Mouse (Mus musculus) splenic B cell, adult 2 months (primary cell): Measurements from ENCODE around the gene Atp8a2.

Source experiments
- DNase-seq: peaks from one replicate; pipeline ENCODE4 v3.0.0-alpha.2; 2011; ENCODE audit warnings: low read depth, low spot score
- H3K27me3 ChIP-seq: 2 replicates; pipeline ENCODE4 v1.6.1; 2012; ENCODE audit warnings: mild to moderate bottlenecking, low read length, moderate library complexity, mixed read lengths; ENCODE audit not compliant: control insufficient read depth, poor library complexity, insufficient read depth, severe bottlenecking
- H3K36me3 ChIP-seq: 2 replicates; pipeline ENCODE4 v1.6.1; 2012; ENCODE audit warnings: mild to moderate bottlenecking, low read length, moderate library complexity, mixed read lengths; ENCODE audit not compliant: control insufficient read depth, poor library complexity, insufficient read depth, severe bottlenecking

The Atp8a2 gene

GRCm38 (mm10) chr14:59888046-59888445, 308.9 kb downstream of the Atp8a2 start:
- no peak for DNase-seq
- H3K36me3 ChIP-seq: no peaks in the 10 kb centered on the region
- no peaks in the 10 kb centered on the region; the same call in 1 of the 2 replicates for H3K27me3 ChIP-seq

- no peak for DNase-seq
- no peaks in the 10 kb centered on the region; the same call in 1 of the 2 replicates for H3K27me3 ChIP-seq
Observed at GRCm38 (mm10) chr14:59887061-59887861, 309.7 kb downstream of the Atp8a2 start.

GRCm38 (mm10) chr14:59883517-59884069, 313.4 kb downstream of the Atp8a2 start:
- no peaks in the 10 kb centered on the region for H3K36me3 ChIP-seq
- no peak for DNase-seq
- H3K27me3 ChIP-seq: no peaks in the 10 kb centered on the region

More at GRCm38 (mm10) chr14:59887061-59887861, 309.7 kb downstream of the Atp8a2 start:
- no peaks in the 10 kb centered on the region for H3K36me3 ChIP-seq

- no peak for DNase-seq
- Histone ChIP-seq H3K27me3 (no peaks in the 10 kb centered on the region), H3K36me3 (no peaks in the 10 kb centered on the region)
Observed at GRCm38 (mm10) chr14:59880829-59881228, 316.1 kb downstream of the Atp8a2 start.

DNA sequence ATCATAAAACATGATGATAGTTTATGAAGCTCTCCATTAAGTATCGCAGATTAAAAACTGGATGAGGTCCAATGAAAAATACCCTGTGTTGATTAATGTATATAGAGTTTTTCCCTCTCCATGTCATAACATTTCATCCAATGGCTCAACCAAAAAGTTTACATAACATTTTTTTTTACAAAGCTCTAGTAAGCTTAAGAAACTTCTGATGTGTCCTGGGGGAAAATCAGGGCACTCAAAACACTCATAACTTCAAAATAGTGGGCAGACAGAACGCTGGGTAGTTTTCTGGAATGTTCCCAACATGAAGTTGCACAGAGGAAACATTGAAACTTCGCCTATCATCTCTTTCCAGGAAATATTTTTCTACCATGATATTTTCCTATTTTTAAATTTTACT, 318.7 kb downstream of the Atp8a2 start:
- no peaks in the 10 kb centered on the region for H3K36me3 ChIP-seq
- no peaks in the 10 kb centered on the region for H3K27me3 ChIP-seq
- no peak for DNase-seq

- peak; percentile 1 for DNase-seq
- H3K27me3 ChIP-seq: no peaks in the 10 kb centered on the region
- no peaks in the 10 kb centered on the region for H3K36me3 ChIP-seq
Observed at GRCm38 (mm10) chr14:59876525-59876924, 320.5 kb downstream of the Atp8a2 start.

DNA sequence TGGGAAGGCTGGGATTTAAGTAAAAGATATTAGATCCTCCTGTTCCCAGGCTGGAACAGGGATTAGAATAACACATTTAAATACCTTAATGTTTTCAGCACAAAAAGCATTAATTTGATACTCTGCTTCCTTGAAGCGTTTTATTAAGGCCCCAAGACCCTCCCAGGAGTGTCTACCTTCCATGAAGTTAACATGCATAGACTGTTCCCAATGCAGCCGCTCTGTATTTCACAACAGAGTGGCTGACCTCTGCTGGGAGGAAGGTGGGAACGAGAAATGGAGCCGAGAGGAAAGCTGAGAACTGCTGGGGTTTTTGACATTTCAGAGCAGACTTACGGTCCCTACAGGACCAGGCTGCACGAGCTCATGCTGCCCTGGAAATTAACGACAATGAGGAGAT, 328.6 kb downstream of the Atp8a2 start:
- DNase-seq: no peak
- no peaks in the 10 kb centered on the region for H3K36me3 ChIP-seq
- H3K27me3 ChIP-seq: no peaks in the 10 kb centered on the region

DNA sequence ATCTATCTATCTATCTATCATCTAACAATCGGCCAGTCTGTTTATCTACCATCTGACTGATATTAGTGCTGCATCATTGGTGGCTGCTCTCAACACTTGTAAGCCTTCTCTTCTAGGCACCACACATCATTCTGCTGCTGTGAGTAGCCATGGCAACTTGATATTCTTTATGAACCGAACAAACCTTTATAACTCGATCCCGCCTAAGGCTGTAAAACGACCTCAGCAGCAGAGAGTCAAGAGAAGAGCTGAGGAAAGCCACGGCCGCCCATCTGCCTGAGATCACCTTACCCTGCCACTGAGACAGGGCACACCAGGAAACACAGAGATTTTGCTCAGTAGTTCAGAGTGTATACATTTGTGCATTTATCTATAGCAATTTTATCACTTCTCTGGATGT, 329.2 kb downstream of the Atp8a2 start:
- Histone ChIP-seq H3K36me3 (no peaks in the 10 kb centered on the region), H3K27me3 (no peaks in the 10 kb centered on the region)
- DNase-seq: no peak

DNA sequence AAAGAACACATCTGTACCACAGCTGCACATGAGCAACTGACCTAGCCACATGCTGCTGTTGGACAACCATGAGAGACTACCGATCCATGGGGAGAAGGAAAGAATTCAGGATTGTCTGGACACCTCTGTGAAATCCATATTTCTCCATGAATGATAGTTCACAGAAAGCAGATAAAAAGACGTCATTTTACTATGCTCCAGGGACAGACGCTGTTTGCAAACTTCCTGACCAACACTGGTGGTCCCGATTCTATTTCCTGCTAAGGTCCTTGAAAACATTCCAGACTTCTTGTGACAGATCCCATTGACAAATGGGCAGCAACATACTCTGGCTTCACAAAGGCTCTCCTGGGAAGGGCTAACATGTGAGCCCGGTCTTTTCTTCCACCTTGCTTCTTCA, 331.0 kb downstream of the Atp8a2 start:
- Histone ChIP-seq H3K27me3 (no peaks in the 10 kb centered on the region), H3K36me3 (no peaks in the 10 kb centered on the region)
- DNase-seq: no peak

DNA sequence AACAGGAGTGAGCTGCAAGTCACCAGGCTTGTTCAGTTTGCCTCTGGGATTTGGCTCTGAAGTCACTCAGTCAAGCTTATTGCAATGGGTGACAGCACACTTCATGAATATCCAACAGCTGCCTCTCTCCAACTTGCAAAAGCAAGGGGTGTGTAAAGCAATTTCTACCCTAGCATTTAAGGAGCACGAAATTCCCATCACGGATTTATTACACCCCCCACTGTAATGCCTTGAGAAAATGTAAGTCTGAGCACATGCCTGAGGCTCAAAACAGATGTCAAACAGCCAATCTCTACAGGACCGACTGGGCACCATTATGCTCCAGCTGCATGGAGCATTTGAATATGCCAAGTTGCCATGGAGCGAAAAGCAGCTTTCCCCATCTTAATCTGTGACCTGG, 334.6 kb downstream of the Atp8a2 start:
- H3K36me3 ChIP-seq: no peaks in the 10 kb centered on the region
- H3K27me3 ChIP-seq: no peaks in the 10 kb centered on the region
- DNase-seq: no peak

GRCm38 (mm10) chr14:59859830-59860229, 337.1 kb downstream of the Atp8a2 start:
- Histone ChIP-seq H3K27me3 (no peaks in the 10 kb centered on the region), H3K36me3 (no peaks in the 10 kb centered on the region)
- DNase-seq: no peak

DNA sequence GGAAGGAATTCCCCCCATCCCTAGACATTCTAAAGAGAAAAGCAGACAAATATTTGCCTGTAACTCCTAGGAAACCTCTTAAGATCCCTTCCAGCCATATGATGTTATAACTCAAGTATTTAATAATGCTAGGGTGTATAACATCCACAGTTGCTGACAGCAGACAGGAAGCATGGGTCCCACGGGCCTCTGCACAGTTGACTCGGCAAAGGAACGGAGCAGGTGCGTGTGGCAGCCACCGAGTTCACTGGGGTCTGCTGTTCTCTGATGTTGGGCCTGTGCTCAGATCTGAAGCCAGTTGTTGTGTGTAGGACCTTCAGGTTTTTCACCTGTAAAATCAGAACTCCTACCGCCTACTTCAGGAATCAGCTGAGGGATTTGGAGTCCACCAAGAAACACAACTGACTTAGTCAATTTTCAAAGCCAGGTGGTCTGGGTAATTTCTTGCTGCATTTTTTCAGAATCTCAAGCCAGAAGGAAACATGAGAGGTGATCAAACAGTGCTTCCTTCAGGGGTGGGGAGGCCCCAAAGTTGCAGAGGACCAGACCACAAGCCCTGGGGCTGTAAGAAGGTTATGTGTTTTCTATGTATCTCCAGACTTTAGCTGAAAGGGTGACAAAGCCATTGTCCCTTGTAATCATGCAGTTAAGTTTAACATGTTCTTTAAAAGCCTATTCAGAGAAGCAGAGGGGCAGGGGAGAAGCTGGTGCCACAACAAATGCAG, 338.3 kb downstream of the Atp8a2 start:
- H3K27me3 ChIP-seq: no peaks in the 10 kb centered on the region
- no peaks in the 10 kb centered on the region for H3K36me3 ChIP-seq
- no peak for DNase-seq

DNA sequence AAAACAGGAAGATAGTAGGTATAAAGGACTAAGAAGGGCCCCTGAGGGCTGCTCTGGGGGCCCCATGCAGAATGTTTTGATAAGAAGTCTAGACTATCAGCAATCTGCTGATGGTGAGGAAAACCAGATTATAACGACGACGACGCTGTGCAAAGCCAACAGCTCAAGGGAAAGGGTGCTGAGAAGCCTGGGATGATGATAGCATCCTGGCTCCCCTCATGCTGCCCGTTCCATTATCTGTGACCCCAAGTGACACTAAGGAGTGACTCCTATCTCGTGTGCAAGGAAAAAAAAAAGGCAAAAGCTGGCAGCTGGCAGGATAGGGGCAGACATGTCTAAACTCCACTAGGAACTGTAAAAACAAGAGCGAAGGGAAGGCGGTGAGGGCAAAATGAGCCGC, 343.8 kb downstream of the Atp8a2 start:
- Histone ChIP-seq H3K27me3 (no peaks in the 10 kb centered on the region), H3K36me3 (no peaks in the 10 kb centered on the region)
- DNase-seq: no peak

GRCm38 (mm10) chr14:59846609-59847375, 350.2 kb downstream of the Atp8a2 start:
- DNase-seq: no peak
- H3K27me3 ChIP-seq: no peaks in the 10 kb centered on the region
- H3K36me3 ChIP-seq: no peaks in the 10 kb centered on the region
